In genomic region chr19:9896067-9896466, GRCm38 (mm10) we compare ENCODE assay signal across 22 mouse cellular contexts. TPM values are rescaled to one million over a fixed set of nuclear protein-coding genes. Genes with fewer than 3 reads are reported as not detected.
A peak's percentile ranks its signal among the peaks of the same experiment; 100 is the strongest.
DNase-seq lines count a peak whose midpoint lies in the region; ATAC-seq and TF ChIP-seq lines count a peak whose summit lies in the region.
"Had no signal": no experiment of that assay in that cellular context is flagged by ENCODE, and none has a peak within 500 bp of the region (broad histone marks: within the 10 kb centered on the region; RNA-seq: fewer than 3 reads in every experiment).

No protein-coding gene starts in this region.

- H3K4me1 ChIP-seq in intestine, embryonic 15.5 days (replicated peaks): peaks cover 17% of the 10 kb centered on the region
- H3K4me1 ChIP-seq in intestine, postnatal 0 days (replicated peaks; ENCODE audit: control insufficient read depth, insufficient read depth, low read length): peaks cover 8% of the 10 kb centered on the region; the same call in 1 of the 2 replicates
- peaks cover 10 to 16% of the 10 kb centered on the region in 2 experiments; a peak in 2 of 4 replicates for H3K4me1 ChIP-seq in ES-E14 (ENCODE audit: control insufficient read depth in 2 of 2, insufficient read depth in 2 of 2, low read length in 2 of 2, poor library complexity in 1 of 2)
- peaks cover 39% of the 10 kb centered on the region for H3K4me1 ChIP-seq in liver, embryonic 16.5 days (ENCODE audit: control insufficient read depth, low read depth, low read length)

- no peak for TF ChIP-seq CTCF in intestine, postnatal 0 days (IDR thresholded peaks at IDR 0.05; ENCODE audit: low read depth)

- H3K9ac ChIP-seq in intestine, embryonic 15.5 days: 0 out of 2 replicates have a peak overlapping the region, but pooled peaks have one; percentile 15
- H3K9ac ChIP-seq in intestine, postnatal 0 days (ENCODE audit: low read depth, low read length): no peak overlapping the region
- no peak overlapping the region for H3K9ac ChIP-seq in ES-E14 (ENCODE audit: insufficient read depth, low read depth, low read length, poor library complexity, severe bottlenecking)
- H3K9ac ChIP-seq in liver, embryonic 16.5 days (ENCODE audit: low read depth, low read length): no peak overlapping the region
- H3K9ac ChIP-seq: heart, embryonic 15.5 days had no signal

- 56% methylated on average over 5 of the region's 5 CpGs for WGBS in intestine, embryonic 15.5 days
- 33% methylated on average over 5 of the region's 5 CpGs for WGBS in intestine, postnatal 0 days
- 49% methylated on average over 5 of the region's 5 CpGs for WGBS in liver, embryonic 16.5 days (ENCODE audit: insufficient replicate concordance)

- H3K4me2 ChIP-seq in intestine, embryonic 15.5 days (replicated peaks): peak overlapping the region; percentile 10; the same call in 1 of the 2 replicates
- no peak overlapping the region for H3K4me2 ChIP-seq in intestine, postnatal 0 days (replicated peaks; ENCODE audit: low read depth)
- peak overlapping the region; percentile 70 for H3K4me2 ChIP-seq in liver, embryonic 16.5 days (ENCODE audit: low read depth, low read length)
- H3K4me2 ChIP-seq: heart, embryonic 15.5 days had no signal

- ATAC-seq in intestine, embryonic 15.5 days: no peak
- no peak for ATAC-seq in intestine, postnatal 0 days
- no peak for ATAC-seq in liver, embryonic 16.5 days (ENCODE audit: low read depth)
- ATAC-seq: Patski had no signal

- in situ Hi-C loops in ES-E14 (cut with MboI; ENCODE audit: low sequenced_read_pairs in 2 of 2, unreplicated experiment in 2 of 2): loop anchor here in 1 of 2 experiments (25.0 kb wide), 1 partner anchor 716 kb away; the partner anchor contains the start of genes Ddb1 and Tkfc

- no peaks in the 10 kb centered on the region for H3K9me3 ChIP-seq in intestine, embryonic 15.5 days
- H3K9me3 ChIP-seq in intestine, postnatal 0 days (ENCODE audit: control insufficient read depth): no peaks in the 10 kb centered on the region
- H3K9me3 ChIP-seq in ES-E14 (ENCODE audit: control insufficient read depth, insufficient read depth, low read depth, low read length): no peaks in the 10 kb centered on the region
- no peaks in the 10 kb centered on the region for H3K9me3 ChIP-seq in liver, embryonic 16.5 days (replicated peaks; ENCODE audit: control insufficient read depth, low read length)
- H3K9me3 ChIP-seq: heart, embryonic 15.5 days had no signal

- H3K36me3 ChIP-seq in intestine, embryonic 15.5 days: peaks cover 25% of the 10 kb centered on the region
- peaks cover 44% of the 10 kb centered on the region for H3K36me3 ChIP-seq in intestine, postnatal 0 days (ENCODE audit: control insufficient read depth, insufficient read depth)
- peaks cover 38% of the 10 kb centered on the region for H3K36me3 ChIP-seq in ES-E14 (ENCODE audit: control insufficient read depth, insufficient read depth, low read length, poor library complexity, severe bottlenecking)
- H3K36me3 ChIP-seq in liver, embryonic 16.5 days (ENCODE audit: control insufficient read depth, insufficient read depth): peaks cover 46% of the 10 kb centered on the region

- no peak for DNase-seq in ES-E14 (ENCODE audit: low read depth, low spot score)
- peak; percentile 15 for DNase-seq in c-Kit-negative CD71-positive TER-119-positive erythroid progenitor cells, embryonic 14.5 days (ENCODE audit: low read depth, low spot score)
- DNase-seq in layer of hippocampus, adult 18-20 months (ENCODE audit: low spot score in 2 of 2): no peak
- no peak for DNase-seq in thymus, postnatal 14 days
- DNase-seq: cerebellum, adult 11 months; gastrocnemius, postnatal 10 days; lung, adult 18-20 months; right cerebral cortex, postnatal 4 days; thymus, adult 18-20 months had no signal

- H3K4me3 ChIP-seq in intestine, embryonic 15.5 days (replicated peaks): no peak overlapping the region
- no peak overlapping the region for H3K4me3 ChIP-seq in intestine, postnatal 0 days (ENCODE audit: low read depth, low read length)
- H3K4me3 ChIP-seq in ES-E14 (ENCODE audit: insufficient read depth in 1 of 2, low read depth in 1 of 2, low read length in 2 of 2, poor library complexity in 1 of 2, severe bottlenecking in 1 of 2): 0 out of 4 replicates have a peak overlapping the region, but pooled peaks of 1 of the 2 experiments have one; percentile 1
- peak overlapping the region; percentile 95 for H3K4me3 ChIP-seq in liver, embryonic 16.5 days (ENCODE audit: low read depth, low read length)
- H3K4me3 ChIP-seq: heart, embryonic 15.5 days had no signal

- H3K27me3 ChIP-seq in intestine, embryonic 15.5 days (replicated peaks): no peaks in the 10 kb centered on the region
- no peaks in the 10 kb centered on the region for H3K27me3 ChIP-seq in intestine, postnatal 0 days (replicated peaks; ENCODE audit: control insufficient read depth, insufficient read depth, low read length)
- H3K27me3 ChIP-seq in liver, embryonic 16.5 days (ENCODE audit: control insufficient read depth, insufficient read depth, low read depth, low read length): no peaks in the 10 kb centered on the region
- H3K27me3 ChIP-seq: heart, embryonic 15.5 days; Patski had no signal

- no peak overlapping the region for H3K27ac ChIP-seq in intestine, embryonic 15.5 days
- no peak overlapping the region for H3K27ac ChIP-seq in intestine, postnatal 0 days (ENCODE audit: low read depth, low read length)
- H3K27ac ChIP-seq in ES-E14 (ENCODE audit: insufficient read depth, low read depth, low read length, poor library complexity, severe bottlenecking): no peak overlapping the region
- H3K27ac ChIP-seq in liver, embryonic 16.5 days (ENCODE audit: low read length): no peak overlapping the region
- H3K27ac ChIP-seq: heart, embryonic 15.5 days; kidney, postnatal 0 days had no signal

TF ChIP-seq in ES-E14, 5 proteins besides CTCF, POLR2A, EP300 and RAD21:
- TF ChIP-seq ZC3H11A (IDR thresholded peaks at IDR 0.05; ENCODE audit: borderline replicate concordance, low read depth, low read length) (no peak), CHD2 (IDR thresholded peaks at IDR 0.05; ENCODE audit: low read depth, low read length) (no peak), MAFK (IDR thresholded peaks at IDR 0.05; ENCODE audit: insufficient read depth, low read depth, low read length) (no peak), HCFC1 (IDR thresholded peaks at IDR 0.05; ENCODE audit: borderline replicate concordance, insufficient read depth, low read length) (no peak), ZNF384 (IDR thresholded peaks at IDR 0.05; ENCODE audit: low read depth, low read length) (peak; percentile 80)
TF ChIP-seq in ES-E14: peak in this region for 1.

RNA-seq across cellular contexts. Expression of gene Incenp, which starts 3.3 kb away (rescaled TPM):
- 87.6 and 88.9 TPM in 2 replicates for polyA plus RNA-seq in intestine, embryonic 15.5 days (2015; fragmentation: Nextera tagmentation; extraction: Ambion mirVana)
- polyA plus RNA-seq in intestine, postnatal 0 days (2015; fragmentation: Nextera tagmentation; extraction: Ambion mirVana): 22.9 and 24.3 TPM in 2 replicates
- total RNA-seq in ES-E14 (2012; rRNA removed): 107 and 140 TPM in 2 replicates
- 76.2 and 79.7 TPM in 2 replicates for polyA plus RNA-seq in liver, embryonic 16.5 days (2015; fragmentation: Nextera tagmentation; extraction: Ambion mirVana)
- total RNA-seq in layer of hippocampus, adult 18-20 months (2021): 10 to 100 TPM; 11.2 to 12.7 TPM

RNA-seq across cellular contexts. Expression of gene Scgb2a2, which starts 48.7 kb away (rescaled TPM):
- not detected in 2 replicates for polyA plus RNA-seq in intestine, embryonic 15.5 days (2015; fragmentation: Nextera tagmentation; extraction: Ambion mirVana)
- not detected in 2 replicates for polyA plus RNA-seq in intestine, postnatal 0 days (2015; fragmentation: Nextera tagmentation; extraction: Ambion mirVana)
- total RNA-seq in ES-E14 (2012; rRNA removed): not detected in 2 replicates
- polyA plus RNA-seq in liver, embryonic 16.5 days (2015; fragmentation: Nextera tagmentation; extraction: Ambion mirVana): not detected in 2 replicates
- total RNA-seq in layer of hippocampus, adult 18-20 months (2021): not detected
- total RNA-seq: gastrocnemius, postnatal 10 days; layer of hippocampus, postnatal 10 days; left cerebral cortex, postnatal 10 days; monocyte, adult 5-6 weeks had no signal
- polyA plus RNA-seq: cortical plate, adult 2 months; heart, embryonic 15.5 days; hindbrain, embryonic 11.5 days; intestine, embryonic 14.5 days; kidney, postnatal 0 days; neural tube, embryonic 14.5 days; Patski had no signal
